Mouse (Mus musculus) ES-Bruce4 (cell line): Measurements from ENCODE around the gene Cebpz. TPM values are rescaled to one million over a fixed set of nuclear protein-coding genes. Genes with fewer than 3 reads are reported as not detected.

Source experiments
- H3K27ac ChIP-seq: 2 replicates; pipeline ENCODE4 v1.5.1; 2012; ENCODE audit warnings: low read length, inconsistent platforms; ENCODE audit not compliant: insufficient read depth
- H3K27me3 ChIP-seq: 2 replicates; pipeline ENCODE4 v1.6.1; 2012; ENCODE audit warnings: mild to moderate bottlenecking, low read length, inconsistent platforms; ENCODE audit not compliant: control insufficient read depth, poor library complexity, insufficient read depth, severe bottlenecking
- H3K36me3 ChIP-seq: 2 replicates; pipeline ENCODE4 v1.6.1; 2012; ENCODE audit warnings: inconsistent platforms, mild to moderate bottlenecking, low read length, moderate library complexity; ENCODE audit not compliant: control insufficient read depth, poor library complexity, insufficient read depth, severe bottlenecking
- H3K4me1 ChIP-seq: one replicate; pipeline ENCODE4 v1.8.1; 2011; ENCODE audit warnings: low read length; ENCODE audit not compliant: control insufficient read depth, insufficient read depth
- H3K4me3 ChIP-seq: 2 replicates; pipeline ENCODE4 v1.5.1; 2011; ENCODE audit warnings: low read depth, mild to moderate bottlenecking, low read length
- H3K9ac ChIP-seq: 2 replicates; pipeline ENCODE4 v1.6.1; 2012; ENCODE audit warnings: low read depth, mild to moderate bottlenecking, inconsistent platforms; ENCODE audit not compliant: poor library complexity, severe bottlenecking
- H3K9me3 ChIP-seq: replicated peaks from 2 replicates; pipeline ENCODE4 v1.6.1; 2012; ENCODE audit warnings: mild to moderate bottlenecking, low read length, inconsistent platforms; ENCODE audit not compliant: control insufficient read depth, poor library complexity, insufficient read depth, severe bottlenecking
- CTCF ChIP-seq: IDR thresholded peaks from one replicate; pipeline ENCODE4 v1.8.1; 2011; ENCODE audit warnings: low read depth, low read length
- EP300 ChIP-seq: IDR thresholded peaks from 2 replicates; pipeline ENCODE4 v1.6.1; 2011; ENCODE audit warnings: low read depth, low read length; ENCODE audit not compliant: insufficient read depth
- POLR2A ChIP-seq: IDR thresholded peaks from one replicate; pipeline ENCODE4 v1.8.1; 2011; ENCODE audit warnings: low read length; ENCODE audit not compliant: insufficient read depth
- polyA plus RNA-seq: library from polyadenylated mRNA; stranded (reverse); fragments of >200 nt; gene quantifications from 2 replicates; pipeline ENCODE4 v1.2.4, GENCODE M21; 2011; ENCODE audit warnings: low read depth; ENCODE audit not compliant: missing spikeins, insufficient read depth, insufficient read length

Cebpz gene
- polyA plus RNA-seq, 1 experiment = 124 TPM

- peak overlapping the region; percentile 85 for H3K4me3 ChIP-seq
- no peak for TF ChIP-seq POLR2A
- TF ChIP-seq EP300 = no peak
- TF ChIP-seq CTCF = no peak
- peaks cover 33% of the 10 kb centered on the region for H3K36me3 ChIP-seq
- no peaks in the 10 kb centered on the region for H3K27me3 ChIP-seq
- H3K27ac ChIP-seq = no peak overlapping the region
- H3K9ac ChIP-seq = peak overlapping the region; percentile 24
- no peaks in the 10 kb centered on the region for H3K9me3 ChIP-seq
- no peaks in the 10 kb centered on the region for H3K4me1 ChIP-seq
Measured at GRCm38 (mm10) chr17:78937229-78937853, 475 bp upstream of the Cebpz start.

- Histone ChIP-seq H3K4me1 (no peaks in the 10 kb centered on the region), H3K9me3 (no peaks in the 10 kb centered on the region), H3K27me3 (no peaks in the 10 kb centered on the region), H3K27ac (no peak overlapping the region), H3K4me3 (no peak overlapping the region), H3K9ac (peak overlapping the region; percentile 51), H3K36me3 (peaks cover 47% of the 10 kb centered on the region)
- TF ChIP-seq EP300 (no peak), CTCF (no peak), POLR2A (no peak)
Measured at GRCm38 (mm10) chr17:78935857-78936256, 1.0 kb downstream of the Cebpz start.

- no peaks in the 10 kb centered on the region for H3K27me3 ChIP-seq
- H3K9ac ChIP-seq = peak overlapping the region; percentile 90
- no peak for TF ChIP-seq EP300
- TF ChIP-seq CTCF = no peak
- TF ChIP-seq POLR2A = no peak
- no peaks in the 10 kb centered on the region for H3K9me3 ChIP-seq
- H3K4me3 ChIP-seq = peak overlapping the region; percentile 21
- peak overlapping the region; percentile 13; the same call in 1 of the 2 replicates for H3K27ac ChIP-seq
- peaks cover 38% of the 10 kb centered on the region for H3K36me3 ChIP-seq
- no peaks in the 10 kb centered on the region for H3K4me1 ChIP-seq
Measured at GRCm38 (mm10) chr17:78917696-78918095, 19.2 kb downstream of the Cebpz start.

- Histone ChIP-seq H3K9me3 (no peaks in the 10 kb centered on the region), H3K27ac (peak overlapping the region; percentile 93), H3K36me3 (peaks cover 32% of the 10 kb centered on the region), H3K4me3 (peak overlapping the region; percentile 100), H3K4me1 (no peaks in the 10 kb centered on the region), H3K27me3 (no peaks in the 10 kb centered on the region), H3K9ac (peak overlapping the region; percentile 90)
- TF ChIP-seq EP300 = no peak
- no peak for TF ChIP-seq CTCF
- TF ChIP-seq POLR2A = no peak
Measured at GRCm38 (mm10) chr17:78916899-78917298, 20.0 kb downstream of the Cebpz start.

GRCm38 (mm10) chr17:78916369-78916813, 20.5 kb downstream of the Cebpz start, which contains the start of gene Cebpzos:
TSS of gene Cebpzos (plus strand) at chr17:78916500.
- TF ChIP-seq POLR2A = no peak
- TF ChIP-seq EP300 = 0 out of 2 replicates have a peak, but pooled peaks have one; percentile 12
- no peak for TF ChIP-seq CTCF
- H3K9ac ChIP-seq = peak within 1 kb of the TSS; percentile 90
- H3K36me3 ChIP-seq = peaks cover 27% of the 10 kb centered on the region
- peak within 1 kb of the TSS; percentile 96 for H3K27ac ChIP-seq
- no peaks in the 10 kb centered on the region for H3K9me3 ChIP-seq
- H3K4me1 ChIP-seq = no peaks in the 10 kb centered on the region
- no peaks in the 10 kb centered on the region for H3K27me3 ChIP-seq
- H3K4me3 ChIP-seq = peak within 1 kb of the TSS; percentile 100

GRCm38 (mm10) chr17:78915772-78916171, 21.1 kb downstream of the Cebpz start:
- H3K36me3 ChIP-seq = peaks cover 22% of the 10 kb centered on the region
- TF ChIP-seq POLR2A (no peak), CTCF (no peak), EP300 (no peak)
- peak overlapping the region; percentile 96 for H3K27ac ChIP-seq
- peak overlapping the region; percentile 90 for H3K9ac ChIP-seq
- H3K4me1 ChIP-seq = no peaks in the 10 kb centered on the region
- no peaks in the 10 kb centered on the region for H3K9me3 ChIP-seq
- H3K27me3 ChIP-seq = no peaks in the 10 kb centered on the region
- peak overlapping the region; percentile 100 for H3K4me3 ChIP-seq
